Mouse (Mus musculus): Measurements from ENCODE around the gene Vmn1r8. TPM values are rescaled to one million over a fixed set of nuclear protein-coding genes. Genes with fewer than 3 reads are reported as not detected.

Gene Vmn1r8
- polyA plus RNA-seq (2015; fragmentation: Nextera tagmentation; extraction: Ambion mirVana): not detected in 2 replicates

DNA sequence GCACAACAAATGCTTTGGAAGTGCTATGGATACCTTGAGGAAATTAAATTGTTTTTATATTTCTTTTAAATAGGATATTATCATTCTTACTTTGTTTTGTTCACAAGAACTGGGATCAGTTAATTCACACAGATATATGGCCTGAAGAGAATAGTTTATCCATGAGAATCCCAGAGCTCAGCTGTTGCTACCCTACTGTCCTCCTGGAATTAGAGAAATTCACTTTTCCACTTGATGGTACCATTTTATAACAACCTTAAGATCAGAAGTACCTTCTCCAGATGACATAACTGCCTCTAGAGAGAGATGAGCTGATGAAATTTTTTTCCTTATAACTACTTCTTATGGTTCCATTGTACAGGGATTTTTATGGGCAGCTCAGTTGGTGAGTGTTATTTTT, at the start of gene Vmn1r8:
Vmn1r8 (plus strand) TSS at position 301 of the 400 bp plus-strand sequence.

DNA sequence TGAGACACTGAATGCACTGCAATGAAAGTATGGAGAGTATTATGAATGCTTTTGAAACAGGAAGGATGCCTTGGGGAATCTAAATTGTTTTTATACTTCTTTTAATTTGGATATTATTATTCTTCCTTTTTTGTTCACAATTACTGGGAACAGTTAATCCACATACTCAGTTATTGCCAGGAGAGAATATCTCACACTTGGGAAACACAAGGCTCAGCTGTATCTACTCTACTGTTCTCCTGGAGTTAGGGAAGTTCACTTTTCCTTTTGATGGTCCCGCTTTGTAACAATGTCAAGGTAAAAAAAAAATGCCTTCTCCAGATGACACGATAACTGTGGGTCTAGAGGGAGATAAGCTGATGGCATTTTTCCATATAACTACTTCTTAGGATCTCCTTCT, 35.1 kb upstream of the Vmn1r8 start, which contains the start of gene Vmn1r6:
Vmn1r6 (plus strand) TSS at position 301 of the 400 bp plus-strand sequence.

GRCm38 (mm10) chr6:57025224-57025623, 6.9 kb upstream of the Vmn1r8 start, which contains the start of gene Vmn1r7:
Gene Vmn1r7 (minus strand): TSS chr6:57025324.

DNA sequence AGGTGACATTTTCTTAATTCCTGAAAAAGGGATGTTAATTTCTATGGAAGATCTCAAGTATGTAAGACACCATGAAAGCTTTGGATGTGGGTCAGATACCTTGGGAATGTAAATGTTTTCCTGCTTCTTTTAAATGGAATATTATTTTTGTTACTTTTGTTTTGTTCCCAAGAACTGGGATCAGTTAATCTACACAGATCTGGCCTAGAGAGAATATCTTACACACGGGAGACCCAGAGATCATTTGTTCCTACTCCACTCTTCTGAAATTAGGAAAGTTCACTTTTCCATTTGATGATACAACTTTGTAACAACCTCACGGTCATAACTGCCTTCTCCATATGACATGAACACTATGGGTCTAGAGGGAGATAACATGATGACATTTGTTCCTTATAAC, 34.4 kb downstream of the Vmn1r8 start, which contains the start of gene Vmn1r9:
Vmn1r9 (plus strand) TSS at position 301 of the 400 bp plus-strand sequence.

Other genes starting within 250 kb of the Vmn1r8 start
- 18.2 and 20.6 TPM in 2 replicates for gene Kbtbd2, start 234.5 kb upstream of the Vmn1r8 start, polyA plus RNA-seq (2015; fragmentation: Nextera tagmentation; extraction: Ambion mirVana)
- gene Fkbp9, start 200.2 kb upstream of the Vmn1r8 start, polyA plus RNA-seq (2015; fragmentation: Nextera tagmentation; extraction: Ambion mirVana): 84.0 and 84.2 TPM in 2 replicates
- 70.7 and 76.9 TPM in 2 replicates for gene Nt5c3, start 108.4 kb upstream of the Vmn1r8 start, polyA plus RNA-seq (2015; fragmentation: Nextera tagmentation; extraction: Ambion mirVana)
- gene Vmn1r4, start 108.3 kb upstream of the Vmn1r8 start, polyA plus RNA-seq (2015; fragmentation: Nextera tagmentation; extraction: Ambion mirVana): 0.25 and 0.49 TPM in 2 replicates
- gene Vmn1r5, start 62.0 kb upstream of the Vmn1r8 start, polyA plus RNA-seq (2015; fragmentation: Nextera tagmentation; extraction: Ambion mirVana): not detected in 2 replicates
- not detected in 2 replicates for gene Vmn1r6, start 35.0 kb upstream of the Vmn1r8 start, polyA plus RNA-seq (2015; fragmentation: Nextera tagmentation; extraction: Ambion mirVana)
- not detected in 2 replicates for gene Vmn1r7, start 7.0 kb upstream of the Vmn1r8 start, polyA plus RNA-seq (2015; fragmentation: Nextera tagmentation; extraction: Ambion mirVana)
- gene Vmn1r9, start 34.5 kb downstream of the Vmn1r8 start, polyA plus RNA-seq (2015; fragmentation: Nextera tagmentation; extraction: Ambion mirVana): not detected in 2 replicates
- gene Vmn1r10, start 77.2 kb downstream of the Vmn1r8 start, polyA plus RNA-seq (2015; fragmentation: Nextera tagmentation; extraction: Ambion mirVana): not detected in 2 replicates
- gene Vmn1r11, start 101.2 kb downstream of the Vmn1r8 start, polyA plus RNA-seq (2015; fragmentation: Nextera tagmentation; extraction: Ambion mirVana): not detected in 2 replicates
- not detected in 2 replicates for gene Vmn1r12, start 124.6 kb downstream of the Vmn1r8 start, polyA plus RNA-seq (2015; fragmentation: Nextera tagmentation; extraction: Ambion mirVana)
- not detected in 2 replicates for gene Vmn1r13, start 171.0 kb downstream of the Vmn1r8 start, polyA plus RNA-seq (2015; fragmentation: Nextera tagmentation; extraction: Ambion mirVana)
- not detected in 2 replicates for gene Vmn1r14, start 199.4 kb downstream of the Vmn1r8 start, polyA plus RNA-seq (2015; fragmentation: Nextera tagmentation; extraction: Ambion mirVana)
- gene Vmn1r15, start 225.7 kb downstream of the Vmn1r8 start, polyA plus RNA-seq (2015; fragmentation: Nextera tagmentation; extraction: Ambion mirVana): not detected in 2 replicates